ENCODE assay signal across 15 mouse cellular contexts in the genomic region with DNA sequence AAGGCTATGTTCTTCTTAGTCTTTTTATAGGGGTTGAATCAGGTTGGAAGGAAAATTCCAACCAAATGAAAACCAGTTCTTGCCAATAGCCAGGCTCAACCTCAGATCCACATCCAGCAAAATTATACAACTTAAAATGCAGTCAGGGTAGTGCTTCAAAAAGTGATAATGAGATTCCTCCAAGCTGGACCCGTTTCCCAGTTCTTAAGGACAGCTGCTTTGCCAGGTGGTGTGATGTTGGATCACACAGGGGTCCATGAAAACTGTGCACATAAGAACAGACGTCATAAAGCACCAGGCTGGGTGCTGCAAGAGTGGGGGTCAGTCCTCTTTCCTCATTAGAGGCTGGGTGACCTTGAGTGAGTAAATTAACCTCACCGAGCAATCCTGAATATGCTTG.
DNase-seq lines count a peak whose midpoint lies in the region; ATAC-seq lines count a peak whose summit lies in the region.
"Had no signal": no experiment of that assay in that cellular context is flagged by ENCODE, and none has a peak within 500 bp of the region (broad histone marks: within the 10 kb centered on the region; RNA-seq: fewer than 3 reads in every experiment).

No protein-coding gene starts in this region.

- H3K27me3 ChIP-seq in intestine, embryonic 16.5 days (replicated peaks; ENCODE audit: control insufficient read depth, insufficient read depth, low read length), result no peaks in the 10 kb centered on the region

- no peaks in the 10 kb centered on the region for H3K36me3 ChIP-seq in intestine, embryonic 16.5 days (ENCODE audit: control insufficient read depth, insufficient read depth, low read length)

- no peak overlapping the region for H3K9ac ChIP-seq in intestine, embryonic 16.5 days (ENCODE audit: low read depth, low read length)

- DNase-seq in heart, adult 11 months, result peak; percentile 58
- DNase-seq in heart, postnatal 25 days (ENCODE audit: low spot score), result no peak
- peak; percentile 53 to 80 for DNase-seq in frontal cortex, postnatal 36 days (ENCODE audit: low spot score in 2 of 2)
- DNase-seq in left cerebral cortex, adult 9 months (ENCODE audit: low spot score in 2 of 2), result peak; percentile 38 to 81
- peak; percentile 14 for DNase-seq in right cerebral cortex, postnatal 4 days
- no peak for DNase-seq in spleen, postnatal 4 days (ENCODE audit: low spot score in 2 of 2)
- DNase-seq in lung, adult 18-20 months, result no peak
- DNase-seq: cerebellum, adult 9-10 months; heart, adult 18-20 months; kidney, postnatal 36 days; spleen, adult 18-20 months had no signal

- no peaks in the 10 kb centered on the region for H3K9me3 ChIP-seq in intestine, embryonic 16.5 days (ENCODE audit: control insufficient read depth, low read length)

- 55% methylated on average over 3 of the region's 3 CpGs for WGBS in intestine, embryonic 16.5 days

- intact Hi-C loops in heart, postnatal 25 days (cut with DNase I), result no loop called here

- no peaks in the 10 kb centered on the region for H3K4me1 ChIP-seq in intestine, embryonic 16.5 days (ENCODE audit: control insufficient read depth, insufficient read depth, low read length)

- H3K4me2 ChIP-seq in intestine, embryonic 16.5 days (ENCODE audit: low read depth, low read length), result no peak overlapping the region
- H3K4me2 ChIP-seq: midbrain, embryonic 11.5 days had no signal

- H3K27ac ChIP-seq in intestine, embryonic 16.5 days (ENCODE audit: low read length), result no peak overlapping the region

- H3K4me3 ChIP-seq in intestine, embryonic 16.5 days (ENCODE audit: low read length), result no peak overlapping the region
- H3K4me3 ChIP-seq: myocyte had no signal

- ATAC-seq in intestine, embryonic 16.5 days, result no peak
- ATAC-seq: intestine, postnatal 0 days had no signal

Comparison
In these comparisons a context has a peak if more than half of its experiments do, and no peak if none do; other contexts are left out.
1. DNase-seq: peak in heart, adult 11 months (single experiment), frontal cortex, postnatal 36 days (2 of 2), left cerebral cortex, adult 9 months (2 of 2) and right cerebral cortex, postnatal 4 days (single experiment); none in heart, postnatal 25 days (single experiment), spleen, postnatal 4 days (0 of 2) and lung, adult 18-20 months (0 of 2).